Mouse (Mus musculus) CH12.LX (cell line): ENCODE measurements around the gene Il20rb. TPM values are rescaled to one million over a fixed set of nuclear protein-coding genes. Genes with fewer than 3 reads are reported as not detected.

Experiments used
- DNase-seq: peaks from one replicate; pipeline ENCODE4 v3.0.0-alpha.2; 2013; ENCODE audit errors: extremely low read depth
- H3K27ac ChIP-seq: 2 replicates; pipeline ENCODE4 v1.5.1; 2012; ENCODE audit warnings: low read depth, mild to moderate bottlenecking, control low read depth, moderate library complexity; ENCODE audit not compliant: insufficient read depth
- H3K27me3 ChIP-seq: replicated peaks from 2 replicates; pipeline ENCODE3; 2012; ENCODE audit warnings: inconsistent platforms
- H3K36me3 ChIP-seq, 2 experiments: replicated peaks in 1 of 2; 2 replicates each; pipeline versions ENCODE3 to v1.6.1; 2012; ENCODE audit warnings: inconsistent platforms in 1 of 2, low read length in 1 of 2, mild to moderate bottlenecking in 1 of 2, mixed read lengths in 1 of 2, moderate library complexity in 1 of 2; ENCODE audit not compliant: control insufficient read depth in 1 of 2, insufficient read depth in 1 of 2
- H3K4me1 ChIP-seq, 2 experiments: 2 replicates each; pipeline ENCODE4 v1.6.1; 2012; ENCODE audit warnings: inconsistent platforms in 1 of 2, moderate library complexity in 1 of 2; ENCODE audit not compliant: insufficient read depth in 2 of 2, control insufficient read depth in 1 of 2
- H3K4me2 ChIP-seq: 2 replicates; pipeline ENCODE4 v1.6.1; 2012; ENCODE audit warnings: low read depth, mild to moderate bottlenecking, control low read depth; ENCODE audit not compliant: poor library complexity, insufficient read depth, severe bottlenecking
- H3K4me3 ChIP-seq, 3 experiments: fragments of 150-350 bp in 1 of 3; sonication (generic) in 1 of 3; replicated peaks in 1 of 3; 2 replicates each; pipeline versions ENCODE3 to v1.5.1; 2011 to 2012; ENCODE audit warnings: low read depth in 2 of 3, low read length in 2 of 3, mild to moderate bottlenecking in 2 of 3, moderate library complexity in 2 of 3, control low read depth in 1 of 3, improper control_type of control experiment in 1 of 3, inconsistent platforms in 1 of 3, mixed read lengths in 1 of 3; ENCODE audit not compliant: poor library complexity in 1 of 3
- H3K79me2 ChIP-seq: replicated peaks from 2 replicates; pipeline ENCODE4 v1.6.1; 2012; ENCODE audit warnings: mild to moderate bottlenecking, moderate library complexity; ENCODE audit not compliant: control insufficient read depth, poor library complexity, insufficient read depth, severe bottlenecking; ENCODE audit errors: extremely low read depth
- H3K9ac ChIP-seq: 2 replicates; pipeline ENCODE4 v1.6.1; 2012; ENCODE audit warnings: low read depth, mild to moderate bottlenecking, control low read depth, moderate library complexity; ENCODE audit not compliant: insufficient read depth
- H3K9me3 ChIP-seq: replicated peaks from 2 replicates; pipeline ENCODE3; 2012; ENCODE audit warnings: low read length, inconsistent platforms, mixed read lengths
- CHD2 ChIP-seq: IDR thresholded peaks from 2 replicates; pipeline ENCODE4 v1.6.1; 2011; ENCODE audit warnings: low read length, improper control_type of control experiment
- CTCF ChIP-seq, 2 experiments: IDR thresholded peaks in 1 of 2; conservative IDR thresholded peaks in 1 of 2; 2 replicates each; pipeline ENCODE4 v1.5.1; 2011 to 2012; ENCODE audit warnings: low read depth in 2 of 2, low read length in 2 of 2, improper control_type of control experiment in 1 of 2, inconsistent platforms in 1 of 2, mild to moderate bottlenecking in 1 of 2, moderate library complexity in 1 of 2
- ELF1 ChIP-seq: IDR thresholded peaks from 2 replicates; pipeline ENCODE4 v1.6.1; 2014; ENCODE audit warnings: low read depth, mild to moderate bottlenecking, inconsistent platforms, low read length, improper control_type of control experiment
- HCFC1 ChIP-seq: IDR thresholded peaks from 2 replicates; pipeline ENCODE4 v1.6.1; 2012; ENCODE audit warnings: low read depth, mild to moderate bottlenecking, inconsistent platforms, low read length, improper control_type of control experiment
- IRF4 ChIP-seq: IDR thresholded peaks from 2 replicates; pipeline ENCODE4 v1.6.1; 2014; ENCODE audit warnings: low read depth, mild to moderate bottlenecking, inconsistent platforms, low read length, improper control_type of control experiment
- JUND ChIP-seq: conservative IDR thresholded peaks from 2 replicates; pipeline ENCODE4 v1.6.1; 2011; ENCODE audit warnings: low read depth, low read length, improper control_type of control experiment
- KAT2A ChIP-seq: IDR thresholded peaks from 2 replicates; pipeline ENCODE4 v1.6.1; 2012; ENCODE audit warnings: low read length, improper control_type of control experiment, inconsistent platforms; ENCODE audit not compliant: insufficient replicate concordance
- MAX ChIP-seq: IDR thresholded peaks from 2 replicates; pipeline ENCODE4 v1.6.1; 2011; ENCODE audit warnings: low read length, improper control_type of control experiment
- MXI1 ChIP-seq: IDR thresholded peaks from 2 replicates; pipeline ENCODE4 v1.6.1; 2011; ENCODE audit warnings: mild to moderate bottlenecking, low read depth, low read length, improper control_type of control experiment
- MYC ChIP-seq: IDR thresholded peaks from 2 replicates; pipeline ENCODE4 v1.6.1; 2011; ENCODE audit warnings: low read depth, mild to moderate bottlenecking, improper control_type of control experiment, low read length
- NELFE ChIP-seq: IDR thresholded peaks from 2 replicates; pipeline ENCODE4 v1.6.1; 2011; ENCODE audit warnings: low read depth, low read length, improper control_type of control experiment
- NRF1 ChIP-seq: IDR thresholded peaks from 2 replicates; pipeline ENCODE4 v1.6.1; 2014; ENCODE audit warnings: low read depth, mild to moderate bottlenecking, inconsistent platforms, low read length, improper control_type of control experiment, moderate library complexity
- PAX5 ChIP-seq: IDR thresholded peaks from 2 replicates; pipeline ENCODE4 v1.6.1; 2012; ENCODE audit warnings: low read length, inconsistent platforms, mixed read lengths
- SIN3A ChIP-seq: IDR thresholded peaks from 2 replicates; pipeline ENCODE4 v1.6.1; 2012; ENCODE audit warnings: low read length, improper control_type of control experiment, inconsistent platforms
- USF1 ChIP-seq: IDR thresholded peaks from 2 replicates; pipeline ENCODE4 v1.6.1; 2014; ENCODE audit warnings: low read depth, mild to moderate bottlenecking, inconsistent platforms, low read length, improper control_type of control experiment
- ZKSCAN1 ChIP-seq: IDR thresholded peaks from 2 replicates; pipeline ENCODE4 v1.6.1; 2012; ENCODE audit warnings: low read depth, inconsistent platforms, low read length, improper control_type of control experiment, borderline replicate concordance
- ZMIZ1 ChIP-seq: IDR thresholded peaks from 2 replicates; pipeline ENCODE4 v1.6.1; 2012; ENCODE audit warnings: low read depth, mild to moderate bottlenecking, inconsistent platforms, low read length, improper control_type of control experiment
- ZNF384 ChIP-seq: IDR thresholded peaks from 2 replicates; pipeline ENCODE4 v1.6.1; 2012; ENCODE audit warnings: low read depth, low read length, improper control_type of control experiment, inconsistent platforms
- dilution Hi-C: fragments of 300-500 bp; cut with MboI; formaldehyde crosslinking; loops from 2 replicates; pipeline ENCODE4 v1.14.3; 2020; ENCODE audit warnings: low sequenced_read_pairs; ENCODE audit not compliant: extremely low pct_unique_long_range_greater_than_20kb, extremely low pct_ligation_motif_present
- in situ Hi-C: fragments of 300-500 bp; cut with MboI; formaldehyde crosslinking; loops from 3 replicates; pipeline ENCODE4 v1.14.3; 2019; ENCODE audit warnings: low sequenced_read_pairs, low pct_ligation_motif_present, low pct_unique_long_range_greater_than_20kb, mixed read lengths
- polyA plus RNA-seq: library from polyadenylated mRNA; unstranded; fragments of >175 nt; gene quantifications from 2 replicates; pipeline ENCODE4 v1.2.1, GENCODE M21; 2012; ENCODE audit warnings: low read depth; ENCODE audit not compliant: insufficient read length
- total RNA-seq, 2 experiments: library from RNA; depleted of rRNA; stranded (reverse); fragments of 300-350 nt in 1 of 2; fragments of >200 nt in 1 of 2; gene quantifications; 2 replicates each; pipeline ENCODE4 v1.2.3; 2012 to 2014

The Il20rb gene
- total and polyA plus RNA-seq, 3 experiments, result 0.42 to 3.1 (median 1.2) TPM

- in situ Hi-C loops, result loop anchor here (25.0 kb wide), 1 partner anchor 446 kb away; no protein-coding TSS in a partner anchor
- Histone ChIP-seq H3K4me1 (no peaks in the 10 kb centered on the region), H3K9me3 (no peaks in the 10 kb centered on the region), H3K27ac (no peak overlapping the region), H3K27me3 (no peaks in the 10 kb centered on the region), H3K9ac (no peak overlapping the region), H3K79me2 (no peaks in the 10 kb centered on the region)
- dilution Hi-C loops, result no loop called here
- TF ChIP-seq MYC, result no peak
- TF ChIP-seq, all 38 proteins: peak for 0
- no peak overlapping the region for H3K4me3 ChIP-seq
- no peak for DNase-seq
- peaks cover 6 to 41% of the 10 kb centered on the region in 2 experiments for H3K36me3 ChIP-seq
- no peak overlapping the region for H3K4me2 ChIP-seq
These were observed 19.8 kb downstream of the Il20rb start for GRCm38 (mm10) chr9:100466743-100467142.

GRCm38 (mm10) chr9:100465988-100466387, 20.6 kb downstream of the Il20rb start:
- Histone ChIP-seq H3K4me1 (no peaks in the 10 kb centered on the region), H3K9me3 (no peaks in the 10 kb centered on the region), H3K27me3 (no peaks in the 10 kb centered on the region), H3K36me3 (peaks cover 6 to 49% of the 10 kb centered on the region in 2 experiments), H3K27ac (no peak overlapping the region), H3K79me2 (no peaks in the 10 kb centered on the region), H3K4me3 (no peak overlapping the region), H3K4me2 (no peak overlapping the region), H3K9ac (no peak overlapping the region)
- in situ Hi-C loops (loop anchor here (25.0 kb wide), 1 partner anchor 446 kb away; no protein-coding TSS in a partner anchor), dilution Hi-C loops (no loop called here)
- no peak for DNase-seq
- TF ChIP-seq MAX (no peak), ELF1 (no peak), IRF4 (no peak), USF1 (no peak), MXI1 (no peak), NELFE (no peak), ZKSCAN1 (no peak), SIN3A (no peak), JUND (no peak)

- TF ChIP-seq PAX5 (no peak), NRF1 (no peak), ELF1 (no peak), ZMIZ1 (no peak), CHD2 (no peak), KAT2A (no peak), CTCF (conservative IDR thresholded peaks at IDR 0.05 in 1 of 2, IDR thresholded peaks at IDR 0.05 in 1 of 2; ENCODE audit: low read depth in 2 of 2, low read length in 2 of 2) (no peak), HCFC1 (no peak), ZNF384 (no peak)
- dilution Hi-C loops (no loop called here), in situ Hi-C loops (loop anchor here (25.0 kb wide), 1 partner anchor 447 kb away; no protein-coding TSS in a partner anchor)
- Histone ChIP-seq H3K4me1 (no peaks in the 10 kb centered on the region), H3K9me3 (no peaks in the 10 kb centered on the region), H3K27ac (no peak overlapping the region), H3K36me3 (peaks cover 8 to 54% of the 10 kb centered on the region in 2 experiments), H3K9ac (no peak overlapping the region), H3K79me2 (no peaks in the 10 kb centered on the region), H3K27me3 (no peaks in the 10 kb centered on the region), H3K4me2 (no peak overlapping the region), H3K4me3 (no peak overlapping the region)
- no peak for DNase-seq
These were observed 21.2 kb downstream of the Il20rb start for GRCm38 (mm10) chr9:100465380-100465779.
